Comparison of ENCODE assay signal across 21 mouse cellular contexts in the genomic region with DNA sequence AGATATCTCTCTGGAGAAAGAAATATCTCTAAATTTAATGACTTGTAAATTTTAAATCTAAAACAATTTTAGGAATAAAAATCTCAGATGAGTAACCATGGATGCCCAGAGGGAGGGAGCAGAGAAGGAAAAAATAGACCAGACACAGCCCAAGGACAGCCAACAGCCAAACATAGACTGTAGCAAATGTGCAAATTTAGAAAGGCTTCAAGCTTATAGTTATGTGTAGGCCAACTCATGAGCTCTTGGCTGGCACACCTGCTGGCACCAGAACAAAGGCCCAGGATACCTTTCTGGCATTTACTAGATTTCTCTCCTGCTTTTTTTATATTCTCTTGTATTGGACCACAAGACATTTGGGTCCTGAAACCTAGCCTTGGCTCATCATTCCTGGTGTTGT.
"Had no signal": no experiment of that assay in that cellular context is flagged by ENCODE, and none has a peak within 500 bp of the region (broad histone marks: within the 10 kb centered on the region; RNA-seq: fewer than 3 reads in every experiment).

No protein-coding gene starts in this region.

- DNase-seq: gastrocnemius, adult 2 months; gastrocnemius, postnatal 10 days; gastrocnemius, postnatal 25 days; heart, postnatal 10 days; heart, postnatal 4 days; kidney, adult 18-20 months; kidney, adult 8-10 months; kidney, postnatal 10 days; kidney, postnatal 25 days; kidney, postnatal 4 days; liver; liver, embryonic 13.5 days had no signal

- H3K27ac ChIP-seq: gastrocnemius, adult 2 months; heart, embryonic 10.5 days; hindbrain, embryonic 10.5 days; hindbrain, embryonic 12.5 days; hindbrain, embryonic 14.5 days; intestine, embryonic 15.5 days; layer of hippocampus, adult 2 months; limb, embryonic 10.5 days; limb, embryonic 12.5 days; liver, embryonic 13.5 days had no signal

- H3K4me3 ChIP-seq: gastrocnemius, adult 2 months; heart, embryonic 10.5 days; heart, embryonic 12.5 days; hindbrain, embryonic 10.5 days; hindbrain, embryonic 12.5 days; intestine, embryonic 15.5 days; layer of hippocampus, adult 2 months; limb, embryonic 10.5 days; limb, embryonic 12.5 days; liver, embryonic 13.5 days had no signal
